Mouse (Mus musculus) liver, embryonic 14.5 days (tissue): ENCODE measurements at regions not wholly inside any gene's neighbourhood (a gene's known extent, or its start where the extent isn't known, plus 50 kb on each side); places are given as distances from the start of the nearest gene placed in this dataset.

Experiments
- ATAC-seq: fragments of 200-750 bp; cut with Nextera tagmentation; 2 replicates; pipeline ENCODE4 v1.8.0; 2017; ENCODE audit warnings: moderate number of reproducible peaks, mild to moderate bottlenecking, moderate library complexity; ENCODE audit not compliant: insufficient read depth
- DNase-seq, 3 experiments: peaks; one replicate each; pipeline ENCODE4 v3.0.0-alpha.2; 2012 to 2013; ENCODE audit warnings: low read depth in 3 of 3, low spot score in 3 of 3
- H3K27ac ChIP-seq: fragments of 300-500 bp; sonication (generic); 2 replicates; pipeline ENCODE4 v1.5.1; 2014; ENCODE audit warnings: moderate library complexity, mild to moderate bottlenecking, control low read depth, inconsistent platforms
- H3K27me3 ChIP-seq: fragments of 300-500 bp; sonication (generic); 2 replicates; pipeline ENCODE4 v1.6.1; 2014; ENCODE audit warnings: mild to moderate bottlenecking, low read length, moderate library complexity; ENCODE audit not compliant: control insufficient read depth, insufficient read depth
- H3K36me3 ChIP-seq: fragments of 300-500 bp; sonication (generic); replicated peaks from 2 replicates; pipeline ENCODE4 v1.6.1; 2014; ENCODE audit warnings: low read depth; ENCODE audit not compliant: control insufficient read depth, insufficient read depth
- H3K4me1 ChIP-seq, 2 experiments: fragments of 200-500 bp in 1 of 2; fragments of 300-500 bp in 1 of 2; sonication (generic) in 1 of 2; replicated peaks; 2 replicates each; pipeline ENCODE4 v1.6.1; 2012 to 2014; ENCODE audit warnings: antibody characterized with exemption in 1 of 2, inconsistent platforms in 1 of 2, low read length in 1 of 2; ENCODE audit not compliant: control insufficient read depth in 2 of 2, insufficient read depth in 2 of 2
- H3K4me2 ChIP-seq: fragments of 300-500 bp; sonication (generic); 2 replicates; pipeline ENCODE4 v1.6.1; 2014; ENCODE audit warnings: low read depth, mild to moderate bottlenecking, control low read depth, moderate library complexity
- H3K4me3 ChIP-seq, 2 experiments: fragments of 200-500 bp in 1 of 2; fragments of 300-500 bp in 1 of 2; sonication (generic) in 1 of 2; 2 replicates each; pipeline ENCODE4 v1.5.1; 2012 to 2014; ENCODE audit warnings: low read depth in 2 of 2, low read length in 2 of 2, mild to moderate bottlenecking in 2 of 2, control low read depth in 1 of 2, inconsistent platforms in 1 of 2, moderate library complexity in 1 of 2; ENCODE audit not compliant: insufficient read depth in 1 of 2
- H3K9ac ChIP-seq: fragments of 300-500 bp; sonication (generic); replicated peaks from 2 replicates; pipeline ENCODE4 v1.6.1; 2014; ENCODE audit warnings: mild to moderate bottlenecking, control low read depth, moderate library complexity
- H3K9me3 ChIP-seq: fragments of 300-500 bp; sonication (generic); 2 replicates; pipeline ENCODE4 v1.6.1; 2016; ENCODE audit warnings: low read length, mixed read lengths; ENCODE audit not compliant: control insufficient read depth
- CTCF ChIP-seq: IDR thresholded peaks from 2 replicates; pipeline ENCODE4 v1.5.1; 2016; ENCODE audit warnings: antibody characterized with exemption, low read depth, control low read depth
- EP300 ChIP-seq: IDR thresholded peaks from 2 replicates; pipeline ENCODE4 v1.6.1; 2016; ENCODE audit warnings: antibody characterized with exemption, low read depth
- WGBS: fragments of 180-500 bp; shearing (Covaris S2); extraction: QIAGEN DNeasy Blood & Tissue Kit; methylation state at CpG from one replicate; pipeline ENCODE4 v1.1.7; 2014; ENCODE audit not compliant: insufficient replicate concordance; 5-methylcytosine and 5-hydroxymethylcytosine counted together

- no peak for DNase-seq
- H3K4me2 ChIP-seq, result no peak overlapping the region
- no peak overlapping the region for H3K27ac ChIP-seq
- no peak for ATAC-seq
- TF ChIP-seq EP300, result no peak
- no peak for TF ChIP-seq CTCF
- H3K9me3 ChIP-seq, result no peaks in the 10 kb centered on the region
- no peaks in the 10 kb centered on the region for H3K4me1 ChIP-seq
- no peak overlapping the region for H3K4me3 ChIP-seq
- H3K36me3 ChIP-seq, result no peaks in the 10 kb centered on the region
- no peaks in the 10 kb centered on the region for H3K27me3 ChIP-seq
- WGBS, result 45% methylated on average over 4 of the region's 4 CpGs
- no peak overlapping the region for H3K9ac ChIP-seq
These were observed 104.4 kb downstream of the Tas2r134 start for GRCm38 (mm10) chr2:51731703-51732102.

GRCm38 (mm10) chr2:51732355-51732754, 105.0 kb downstream of the Tas2r134 start:
- Histone ChIP-seq H3K4me1 (no peaks in the 10 kb centered on the region), H3K4me2 (no peak overlapping the region), H3K36me3 (no peaks in the 10 kb centered on the region), H3K27me3 (no peaks in the 10 kb centered on the region), H3K9me3 (no peaks in the 10 kb centered on the region), H3K9ac (no peak overlapping the region), H3K4me3 (no peak overlapping the region), H3K27ac (no peak overlapping the region)
- no peak for DNase-seq
- 40% methylated on average over 2 of the region's 2 CpGs for WGBS
- no peak for TF ChIP-seq CTCF
- TF ChIP-seq EP300, result no peak
- no peak for ATAC-seq

- Histone ChIP-seq H3K4me3 (no peak overlapping the region), H3K4me1 (no peaks in the 10 kb centered on the region), H3K27me3 (no peaks in the 10 kb centered on the region), H3K27ac (no peak overlapping the region), H3K9ac (no peak overlapping the region), H3K36me3 (no peaks in the 10 kb centered on the region), H3K4me2 (no peak overlapping the region), H3K9me3 (no peaks in the 10 kb centered on the region)
- 47% methylated on average over 3 of the region's 3 CpGs for WGBS
- no peak for TF ChIP-seq CTCF
- no peak for TF ChIP-seq EP300
- ATAC-seq, result no peak
- no peak for DNase-seq
These were observed 105.9 kb downstream of the Tas2r134 start for GRCm38 (mm10) chr2:51733218-51733617.

- no peak for ATAC-seq
- Histone ChIP-seq H3K4me3 (no peak overlapping the region), H3K4me1 (no peaks in the 10 kb centered on the region), H3K9me3 (no peaks in the 10 kb centered on the region), H3K9ac (no peak overlapping the region), H3K4me2 (no peak overlapping the region), H3K36me3 (no peaks in the 10 kb centered on the region), H3K27me3 (no peaks in the 10 kb centered on the region), H3K27ac (no peak overlapping the region)
- 53% methylated on average over 4 of the region's 4 CpGs for WGBS
- DNase-seq, result no peak
- TF ChIP-seq EP300 (no peak), CTCF (no peak)
These were observed 109.1 kb downstream of the Tas2r134 start for GRCm38 (mm10) chr2:51736452-51736851.

GRCm38 (mm10) chr2:51747675-51748319, 120.5 kb downstream of the Tas2r134 start:
- Histone ChIP-seq H3K9me3 (no peaks in the 10 kb centered on the region), H3K36me3 (no peaks in the 10 kb centered on the region), H3K27ac (no peak overlapping the region), H3K4me3 (no peak overlapping the region), H3K4me2 (no peak overlapping the region), H3K27me3 (no peaks in the 10 kb centered on the region), H3K4me1 (no peaks in the 10 kb centered on the region), H3K9ac (no peak overlapping the region)
- TF ChIP-seq CTCF (no peak), EP300 (no peak)
- DNase-seq (no peak), ATAC-seq (no peak)
- WGBS, result 70% methylated on average over 7 of the region's 7 CpGs
